Mouse (Mus musculus) G1E (cell line): ENCODE measurements around the gene Mal. TPM values are rescaled to one million over a fixed set of nuclear protein-coding genes. Genes with fewer than 3 reads are reported as not detected.

Experiments
- ATAC-seq: 2 replicates; pipeline ENCODE4 v1.8.0; 2016; ENCODE audit warnings: mild to moderate bottlenecking; ENCODE audit not compliant: insufficient number of reproducible peaks, poor library complexity, low FRiP score, severe bottlenecking; ENCODE audit errors: extremely low read depth
- DNase-seq: peaks from one replicate; pipeline ENCODE4 v3.0.0; 2012; ENCODE audit warnings: low spot score
- H3K27me3 ChIP-seq: 2 replicates; pipeline ENCODE4 v1.6.1; 2012; ENCODE audit warnings: mild to moderate bottlenecking, low read length, inconsistent platforms; ENCODE audit not compliant: insufficient read depth
- H3K36me3 ChIP-seq: replicated peaks from 2 replicates; pipeline ENCODE3; 2012; ENCODE audit warnings: mild to moderate bottlenecking, inconsistent platforms
- H3K4me1 ChIP-seq: 2 replicates; pipeline ENCODE4 v1.6.1; 2012; ENCODE audit warnings: low read depth, low read length, inconsistent platforms, mixed read lengths; ENCODE audit not compliant: insufficient read depth
- H3K4me3 ChIP-seq: 2 replicates; pipeline ENCODE4 v1.5.1; 2012; ENCODE audit warnings: low read depth, mild to moderate bottlenecking, inconsistent platforms, low read length, moderate library complexity, mixed read lengths
- H3K9me3 ChIP-seq: replicated peaks from 2 replicates; pipeline ENCODE4 v1.6.1; 2012; ENCODE audit warnings: inconsistent platforms
- CTCF ChIP-seq: IDR thresholded peaks from 2 replicates; pipeline ENCODE4 v1.5.1; 2012; ENCODE audit warnings: low read depth, low read length, inconsistent platforms, mixed read lengths
- GATA1 ChIP-seq: IDR thresholded peaks from 2 replicates; pipeline ENCODE4 v1.6.1; 2012; ENCODE audit warnings: borderline replicate concordance, low read length, inconsistent platforms, mixed read lengths
- GATA2 ChIP-seq: IDR thresholded peaks from 2 replicates; pipeline ENCODE4 v1.6.1; 2012; ENCODE audit warnings: low read depth, low read length, inconsistent platforms, borderline replicate concordance
- POLR2AphosphoS5 ChIP-seq: IDR thresholded peaks from 2 replicates; pipeline ENCODE4 v1.6.1; 2012; ENCODE audit warnings: low read depth, low read length, inconsistent platforms; ENCODE audit not compliant: insufficient replicate concordance
- TAL1 ChIP-seq: conservative IDR thresholded peaks from 2 replicates; pipeline ENCODE4 v1.6.1; 2012; ENCODE audit warnings: low read depth, low read length, inconsistent platforms, mixed read lengths
- polyA plus RNA-seq: library from polyadenylated mRNA; stranded (reverse); fragments of >175 nt; gene quantifications from 2 replicates; pipeline ENCODE4 v1.2.3, GENCODE M21; 2012
- total RNA-seq, 2 experiments: library from RNA; stranded (forward) in 1 of 2; stranded (reverse) in 1 of 2; fragments of 200-1000 nt in 1 of 2; fragments of >200 nt in 1 of 2; fragmentation: Nextera tagmentation in 1 of 2; gene quantifications; 2 replicates each; pipeline ENCODE4 v1.2.3; 2014 to 2017

Gene Mal
- total and polyA plus RNA-seq, 3 experiments: not detected

- Histone ChIP-seq H3K27me3 (peaks cover 4% of the 10 kb centered on the region; the same call in 1 of the 2 replicates), H3K9me3 (no peaks in the 10 kb centered on the region), H3K36me3 (no peaks in the 10 kb centered on the region), H3K4me1 (no peaks in the 10 kb centered on the region), H3K4me3 (no peak overlapping the region)
- TF ChIP-seq POLR2AphosphoS5 (no peak), TAL1 (no peak), GATA2 (no peak), CTCF (no peak), GATA1 (no peak)
- DNase-seq: no peak
- no peak for ATAC-seq
Measured at GRCm38 (mm10) chr2:127648145-127648544, 8.3 kb downstream of the Mal start.

- H3K27me3 ChIP-seq: peaks cover 4% of the 10 kb centered on the region; the same call in 1 of the 2 replicates
- TF ChIP-seq CTCF: no peak
- TF ChIP-seq GATA1: no peak
- TF ChIP-seq POLR2AphosphoS5: no peak
- no peak for TF ChIP-seq GATA2
- no peak for TF ChIP-seq TAL1
- H3K9me3 ChIP-seq: no peaks in the 10 kb centered on the region
- ATAC-seq: no peak
- no peak overlapping the region for H3K4me3 ChIP-seq
- H3K4me1 ChIP-seq: no peaks in the 10 kb centered on the region
- no peak for DNase-seq
- H3K36me3 ChIP-seq: no peaks in the 10 kb centered on the region
Measured at GRCm38 (mm10) chr2:127646875-127647274, 9.6 kb downstream of the Mal start.

- Histone ChIP-seq H3K4me1 (no peaks in the 10 kb centered on the region), H3K9me3 (no peaks in the 10 kb centered on the region), H3K36me3 (no peaks in the 10 kb centered on the region), H3K27me3 (peaks cover 7% of the 10 kb centered on the region; the same call in 1 of the 2 replicates), H3K4me3 (no peak overlapping the region)
- no peak for TF ChIP-seq TAL1
- TF ChIP-seq CTCF: no peak
- ATAC-seq (no peak), DNase-seq (no peak)
Measured at GRCm38 (mm10) chr2:127643728-127644704, 12.5 kb downstream of the Mal start.

- H3K4me3 ChIP-seq: no peak overlapping the region
- no peak for DNase-seq
- no peak for TF ChIP-seq TAL1
- TF ChIP-seq GATA1: no peak
- no peak for TF ChIP-seq POLR2AphosphoS5
- TF ChIP-seq GATA2: no peak
- no peak for TF ChIP-seq CTCF
- no peaks in the 10 kb centered on the region for H3K9me3 ChIP-seq
- no peak for ATAC-seq
- H3K36me3 ChIP-seq: no peaks in the 10 kb centered on the region
- H3K4me1 ChIP-seq: no peaks in the 10 kb centered on the region
- H3K27me3 ChIP-seq: 0 out of 2 replicates have a peak, but pooled peaks cover 6% of the 10 kb centered on the region
Measured at GRCm38 (mm10) chr2:127638973-127639372, 17.5 kb downstream of the Mal start.

- DNase-seq (no peak), ATAC-seq (no peak)
- Histone ChIP-seq H3K27me3 (0 out of 2 replicates have a peak, but pooled peaks cover 3% of the 10 kb centered on the region), H3K4me1 (no peaks in the 10 kb centered on the region), H3K4me3 (no peak overlapping the region), H3K36me3 (no peaks in the 10 kb centered on the region), H3K9me3 (no peaks in the 10 kb centered on the region)
- TF ChIP-seq GATA2 (no peak), CTCF (no peak), POLR2AphosphoS5 (no peak), GATA1 (no peak), TAL1 (no peak)
Measured at GRCm38 (mm10) chr2:127635581-127635980, 20.9 kb downstream of the Mal start.

- DNase-seq (no peak), ATAC-seq (no peak)
- no peaks in the 10 kb centered on the region for H3K36me3 ChIP-seq
Measured at GRCm38 (mm10) chr2:127632601-127633000, 23.9 kb downstream of the Mal start.

More at GRCm38 (mm10) chr2:127632601-127633000, 23.9 kb downstream of the Mal start:
- no peaks in the 10 kb centered on the region for H3K4me1 ChIP-seq
- H3K9me3 ChIP-seq: no peaks in the 10 kb centered on the region
- no peak for TF ChIP-seq CTCF
- TF ChIP-seq GATA2: no peak
- no peak for TF ChIP-seq POLR2AphosphoS5
- no peak for TF ChIP-seq TAL1
- TF ChIP-seq GATA1: no peak
- 0 out of 2 replicates have a peak, but pooled peaks cover 3% of the 10 kb centered on the region for H3K27me3 ChIP-seq
- H3K4me3 ChIP-seq: no peak overlapping the region
